Mouse (Mus musculus): ENCODE measurements around the gene Sgpp2. TPM values are rescaled to one million over a fixed set of nuclear protein-coding genes. Genes with fewer than 3 reads are reported as not detected.

Sgpp2 gene
- polyA plus RNA-seq, 1 experiment, result not detected

- H3K4me3 ChIP-seq (ENCODE audit: insufficient read depth, low read depth, low read length), result no peak overlapping the region
- no peak overlapping the region for H3K27ac ChIP-seq (replicated peaks; ENCODE audit: low read depth, low read length)
- H3K4me1 ChIP-seq (ENCODE audit: control insufficient read depth, insufficient read depth, insufficient read length, low read length), result no peaks in the 10 kb centered on the region
Observed at GRCm38 (mm10) chr1:78409396-78409795, 99.3 kb downstream of the Sgpp2 start.

- H3K4me1 ChIP-seq (ENCODE audit: control insufficient read depth, insufficient read depth, insufficient read length, low read length), result no peaks in the 10 kb centered on the region
- no peak overlapping the region for H3K4me3 ChIP-seq (ENCODE audit: insufficient read depth, low read depth, low read length)
- no peak overlapping the region for H3K27ac ChIP-seq (replicated peaks; ENCODE audit: low read depth, low read length)
Observed at GRCm38 (mm10) chr1:78412668-78413067, 102.5 kb downstream of the Sgpp2 start.

GRCm38 (mm10) chr1:78414421-78414820 lies 104.3 kb downstream of the Sgpp2 start:
- H3K4me3 ChIP-seq (ENCODE audit: insufficient read depth, low read depth, low read length), result no peak overlapping the region
- H3K27ac ChIP-seq (replicated peaks; ENCODE audit: low read depth, low read length), result no peak overlapping the region
- no peaks in the 10 kb centered on the region for H3K4me1 ChIP-seq (ENCODE audit: control insufficient read depth, insufficient read depth, insufficient read length, low read length)

- H3K4me3 ChIP-seq (ENCODE audit: insufficient read depth, low read depth, low read length), result no peak overlapping the region
- no peak overlapping the region for H3K27ac ChIP-seq (replicated peaks; ENCODE audit: low read depth, low read length)
- H3K4me1 ChIP-seq (ENCODE audit: control insufficient read depth, insufficient read depth, insufficient read length, low read length), result no peaks in the 10 kb centered on the region
Observed at GRCm38 (mm10) chr1:78417154-78417911, 107.2 kb downstream of the Sgpp2 start.

GRCm38 (mm10) chr1:78419593-78419992 lies 109.4 kb downstream of the Sgpp2 start:
- Histone ChIP-seq H3K4me1 (ENCODE audit: control insufficient read depth, insufficient read depth, insufficient read length, low read length) (no peaks in the 10 kb centered on the region), H3K27ac (replicated peaks; ENCODE audit: low read depth, low read length) (no peak overlapping the region), H3K4me3 (ENCODE audit: insufficient read depth, low read depth, low read length) (no peak overlapping the region)

- Histone ChIP-seq H3K4me1 (ENCODE audit: control insufficient read depth, insufficient read depth, insufficient read length, low read length) (no peaks in the 10 kb centered on the region), H3K27ac (replicated peaks; ENCODE audit: low read depth, low read length) (no peak overlapping the region), H3K4me3 (ENCODE audit: insufficient read depth, low read depth, low read length) (no peak overlapping the region)
Observed at GRCm38 (mm10) chr1:78420271-78420670, 110.1 kb downstream of the Sgpp2 start.

- H3K4me3 ChIP-seq (ENCODE audit: insufficient read depth, low read depth, low read length), result no peak overlapping the region
Observed at GRCm38 (mm10) chr1:78421749-78422148, 111.6 kb downstream of the Sgpp2 start.

GRCm38 (mm10) chr1:78422576-78422975 lies 112.4 kb downstream of the Sgpp2 start:
- no peak overlapping the region for H3K4me3 ChIP-seq (ENCODE audit: insufficient read depth, low read depth, low read length)
- H3K27ac ChIP-seq (replicated peaks; ENCODE audit: low read depth, low read length), result no peak overlapping the region

More at GRCm38 (mm10) chr1:78421749-78422148, 111.6 kb downstream of the Sgpp2 start:
- Histone ChIP-seq H3K4me1 (ENCODE audit: control insufficient read depth, insufficient read depth, insufficient read length, low read length) (no peaks in the 10 kb centered on the region), H3K27ac (replicated peaks; ENCODE audit: low read depth, low read length) (no peak overlapping the region)

GRCm38 (mm10) chr1:78424848-78425247 lies 114.7 kb downstream of the Sgpp2 start:
- H3K27ac ChIP-seq (replicated peaks; ENCODE audit: low read depth, low read length), result no peak overlapping the region
- H3K4me3 ChIP-seq (ENCODE audit: insufficient read depth, low read depth, low read length), result no peak overlapping the region
- no peaks in the 10 kb centered on the region for H3K4me1 ChIP-seq (ENCODE audit: control insufficient read depth, insufficient read depth, insufficient read length, low read length)

More at GRCm38 (mm10) chr1:78422576-78422975, 112.4 kb downstream of the Sgpp2 start:
- no peaks in the 10 kb centered on the region for H3K4me1 ChIP-seq (ENCODE audit: control insufficient read depth, insufficient read depth, insufficient read length, low read length)

GRCm38 (mm10) chr1:78425309-78425708 lies 115.2 kb downstream of the Sgpp2 start:
- no peak overlapping the region for H3K27ac ChIP-seq (replicated peaks; ENCODE audit: low read depth, low read length)
- no peak overlapping the region for H3K4me3 ChIP-seq (ENCODE audit: insufficient read depth, low read depth, low read length)
- H3K4me1 ChIP-seq (ENCODE audit: control insufficient read depth, insufficient read depth, insufficient read length, low read length), result no peaks in the 10 kb centered on the region

GRCm38 (mm10) chr1:78425793-78426700 lies 115.9 kb downstream of the Sgpp2 start:
- Histone ChIP-seq H3K4me1 (ENCODE audit: control insufficient read depth, insufficient read depth, insufficient read length, low read length) (no peaks in the 10 kb centered on the region), H3K27ac (replicated peaks; ENCODE audit: low read depth, low read length) (no peak overlapping the region), H3K4me3 (ENCODE audit: insufficient read depth, low read depth, low read length) (no peak overlapping the region)

- no peaks in the 10 kb centered on the region for H3K4me1 ChIP-seq (ENCODE audit: control insufficient read depth, insufficient read depth, insufficient read length, low read length)
- no peak overlapping the region for H3K27ac ChIP-seq (replicated peaks; ENCODE audit: low read depth, low read length)
- no peak overlapping the region for H3K4me3 ChIP-seq (ENCODE audit: insufficient read depth, low read depth, low read length)
Observed at GRCm38 (mm10) chr1:78426841-78427240, 116.7 kb downstream of the Sgpp2 start.

GRCm38 (mm10) chr1:78428851-78429250 lies 118.7 kb downstream of the Sgpp2 start:
- Histone ChIP-seq H3K4me1 (ENCODE audit: control insufficient read depth, insufficient read depth, insufficient read length, low read length) (no peaks in the 10 kb centered on the region), H3K27ac (replicated peaks; ENCODE audit: low read depth, low read length) (no peak overlapping the region), H3K4me3 (ENCODE audit: insufficient read depth, low read depth, low read length) (no peak overlapping the region)

GRCm38 (mm10) chr1:78433472-78433871 lies 123.3 kb downstream of the Sgpp2 start:
- Histone ChIP-seq H3K27ac (replicated peaks; ENCODE audit: low read depth, low read length) (no peak overlapping the region), H3K4me3 (ENCODE audit: insufficient read depth, low read depth, low read length) (no peak overlapping the region), H3K4me1 (ENCODE audit: control insufficient read depth, insufficient read depth, insufficient read length, low read length) (peaks cover 2% of the 10 kb centered on the region)

- Histone ChIP-seq H3K4me3 (ENCODE audit: insufficient read depth, low read depth, low read length) (no peak overlapping the region), H3K27ac (replicated peaks; ENCODE audit: low read depth, low read length) (no peak overlapping the region), H3K4me1 (ENCODE audit: control insufficient read depth, insufficient read depth, insufficient read length, low read length) (peaks cover 2% of the 10 kb centered on the region)
Observed at GRCm38 (mm10) chr1:78435967-78436366, 125.8 kb downstream of the Sgpp2 start.

All from brown adipose tissue, adult 24 weeks (tissue).